Mouse (Mus musculus) liver (tissue): ENCODE measurements around the gene Ppp1r8.

Source experiments
- DNase-seq: peaks from one replicate; pipeline ENCODE4 v3.0.0-alpha.2; 2020; ENCODE audit warnings: mixed read lengths

The Ppp1r8 gene

DNA sequence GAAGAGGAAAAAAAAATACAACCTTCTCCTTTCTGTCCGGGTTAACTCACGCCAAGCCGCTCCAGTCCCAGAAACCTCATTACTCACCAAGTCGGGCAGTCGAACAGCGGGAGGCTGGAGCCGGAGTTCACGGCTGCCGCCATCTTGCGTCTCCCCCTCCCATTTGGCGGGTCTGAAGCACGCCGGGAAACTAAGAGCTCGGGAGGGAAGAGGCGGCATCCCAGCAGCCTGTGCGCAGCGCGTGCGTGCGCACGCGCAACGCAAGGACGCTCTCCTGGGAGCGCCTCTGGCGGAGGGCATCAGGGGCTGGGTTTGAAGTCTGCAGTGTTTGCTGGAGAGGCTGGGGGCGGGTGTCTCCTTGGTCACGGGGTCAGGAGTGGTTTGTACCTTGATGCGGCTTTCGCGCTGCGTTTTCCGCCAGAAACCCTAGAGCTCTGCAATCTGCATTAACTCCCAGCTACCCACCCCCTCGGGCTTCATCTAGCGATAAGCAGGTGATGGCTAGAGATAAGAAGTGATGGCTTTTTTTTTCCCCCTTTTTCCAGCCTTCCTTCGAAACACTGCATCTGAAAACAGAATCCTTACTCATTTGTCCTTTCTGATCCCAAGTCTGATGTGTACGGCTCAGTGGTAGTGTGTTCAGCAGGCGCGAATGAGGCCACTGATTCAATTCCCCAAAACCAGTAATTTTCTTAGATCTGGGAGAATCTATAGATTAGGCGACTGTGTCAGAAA is at the start of gene Ppp1r8:
TSS of gene Ppp1r8 (minus strand) at position 200 of the 735 bp plus-strand sequence.
- peak; percentile 90 for DNase-seq

- no peak for DNase-seq
Observed at GRCm38 (mm10) chr4:132884844-132885374, 41.9 kb upstream of the Ppp1r8 start.

- peak; percentile 92 for DNase-seq
Observed at GRCm38 (mm10) chr4:132884064-132884843, 41.3 kb upstream of the Ppp1r8 start, which contains the start of gene Stx12. Gene Stx12, minus strand, starts transcription at chr4:132884509.

- no peak for DNase-seq
Observed at GRCm38 (mm10) chr4:132883561-132884063, 40.6 kb upstream of the Ppp1r8 start.

- DNase-seq: no peak
Observed at GRCm38 (mm10) chr4:132874363-132875097, 31.6 kb upstream of the Ppp1r8 start.

DNA sequence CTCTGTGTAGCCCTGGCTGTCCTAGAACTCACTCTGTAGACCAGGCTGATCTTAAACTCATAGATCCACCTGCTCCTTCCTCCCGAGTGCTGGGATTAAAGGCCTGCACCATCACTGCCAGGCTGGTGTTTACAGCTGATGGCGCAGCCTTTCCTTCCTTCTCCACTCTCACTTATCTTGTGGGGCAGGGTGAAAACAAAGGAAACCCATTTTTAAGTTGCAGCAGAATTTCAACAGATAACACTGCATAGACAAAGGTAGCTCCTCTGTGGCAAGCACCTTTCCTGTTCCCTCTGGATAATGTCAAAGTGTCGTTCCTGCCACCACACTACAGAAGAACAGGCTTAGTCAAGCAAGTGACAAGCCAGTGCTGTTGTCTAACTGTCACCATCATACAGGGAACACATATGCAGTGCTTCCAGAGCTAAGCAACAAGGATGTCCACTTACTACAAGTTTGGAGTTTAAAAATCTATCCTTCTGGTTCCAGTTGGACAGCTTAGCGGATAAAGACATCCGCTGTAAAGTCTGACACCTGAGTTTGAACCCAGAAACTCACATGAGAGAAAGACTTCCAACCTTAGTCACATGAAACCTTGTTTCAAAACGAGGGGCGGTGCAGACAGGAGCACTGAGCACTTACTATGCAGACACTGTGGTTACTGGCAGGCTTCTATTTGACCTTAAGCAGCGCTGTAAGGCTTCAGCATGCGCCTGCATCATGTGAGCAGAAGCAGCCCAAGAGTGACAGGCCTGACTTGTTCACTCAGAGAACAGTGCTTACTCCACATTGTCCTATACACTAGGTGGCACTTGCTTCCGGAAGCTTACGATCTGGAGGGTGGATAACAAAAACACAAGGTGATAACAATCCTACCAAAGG is 30.8 kb upstream of the Ppp1r8 start:
- DNase-seq: no peak

- DNase-seq: no peak
Observed at GRCm38 (mm10) chr4:132871116-132871515, 28.1 kb upstream of the Ppp1r8 start.

DNA sequence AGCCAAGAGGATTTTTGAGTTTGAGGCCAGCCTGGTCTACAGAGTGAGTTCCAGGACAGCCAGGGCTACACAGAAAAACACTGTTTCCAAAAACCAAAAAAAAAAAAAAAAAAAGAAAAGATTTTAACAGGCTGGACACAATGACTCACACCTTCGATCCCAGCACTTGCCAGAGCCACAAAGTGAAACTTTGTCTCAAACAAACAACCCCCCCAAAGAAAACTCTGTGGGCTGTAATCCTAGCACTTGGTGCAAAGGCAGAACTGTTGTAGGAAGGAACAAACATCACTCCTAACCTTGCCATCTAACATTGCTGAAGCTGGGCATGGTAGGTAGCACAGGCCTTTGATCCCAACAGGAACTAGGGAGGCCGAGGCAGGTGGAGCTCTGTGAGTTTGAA is 21.9 kb upstream of the Ppp1r8 start:
- DNase-seq: no peak

DNA sequence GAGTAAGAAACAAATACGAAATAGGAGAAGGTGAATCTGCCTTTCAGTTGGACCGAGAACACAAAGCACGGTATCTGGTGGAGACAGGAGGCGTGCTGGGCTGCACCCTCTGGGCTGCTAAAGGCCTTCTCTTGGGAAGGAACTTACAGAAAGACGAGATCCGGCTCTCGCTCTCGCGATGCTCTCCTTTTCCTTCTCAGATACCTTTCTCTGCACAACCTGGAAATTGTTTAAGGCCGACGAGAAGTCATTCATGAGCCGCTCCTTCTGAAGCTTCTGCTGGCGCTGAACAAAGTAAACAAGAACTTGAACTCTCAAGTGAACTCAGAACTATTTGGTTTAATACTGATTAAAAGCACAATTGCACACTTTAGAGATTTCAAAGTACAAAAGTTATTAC is 20.0 kb upstream of the Ppp1r8 start:
- DNase-seq: no peak

GRCm38 (mm10) chr4:132860880-132861279 is 17.9 kb upstream of the Ppp1r8 start:
- no peak for DNase-seq

DNA sequence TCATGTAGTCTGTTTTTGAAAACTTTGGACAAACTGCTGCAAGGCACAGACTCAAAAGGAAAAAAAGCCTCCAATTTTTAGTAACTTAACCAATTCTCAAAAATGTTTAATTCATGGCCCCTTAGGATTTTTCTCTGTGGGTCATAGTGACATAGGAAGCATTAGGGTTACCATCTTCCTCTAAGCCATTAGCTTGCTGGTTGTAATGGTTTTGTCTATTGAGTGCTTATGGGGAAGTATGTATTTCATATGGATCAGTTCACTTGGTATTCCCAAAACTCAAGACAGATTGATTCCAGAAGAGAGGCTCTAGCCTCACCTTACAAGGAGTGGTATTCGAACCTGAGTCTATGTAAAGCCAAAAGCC is 719 bp upstream of the Ppp1r8 start:
- no peak for DNase-seq

- DNase-seq: peak; percentile 51
Observed at GRCm38 (mm10) chr4:132842281-132842906, 575 bp downstream of the Ppp1r8 start.

DNA sequence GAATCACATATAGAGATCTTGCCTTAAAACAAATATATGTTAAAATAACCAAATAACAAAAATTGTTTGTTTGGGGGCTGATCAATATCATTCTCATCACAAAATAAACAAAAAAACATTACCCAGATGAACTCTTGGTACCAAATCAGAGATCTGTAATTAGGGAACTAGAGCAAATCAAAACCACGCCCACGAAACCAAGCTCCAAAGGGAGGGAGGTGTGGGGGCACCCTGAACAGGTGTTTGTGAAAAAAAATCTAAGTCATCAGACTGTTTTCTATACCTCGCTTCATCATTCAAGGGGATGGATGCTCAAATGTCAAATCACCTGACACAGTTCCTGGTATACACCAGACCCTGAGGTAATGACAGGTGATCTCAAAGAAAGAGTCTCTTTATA is 1.5 kb downstream of the Ppp1r8 start:
- no peak for DNase-seq

GRCm38 (mm10) chr4:132823614-132824366 is 19.2 kb downstream of the Ppp1r8 start:
- peak; percentile 86 for DNase-seq

DNA sequence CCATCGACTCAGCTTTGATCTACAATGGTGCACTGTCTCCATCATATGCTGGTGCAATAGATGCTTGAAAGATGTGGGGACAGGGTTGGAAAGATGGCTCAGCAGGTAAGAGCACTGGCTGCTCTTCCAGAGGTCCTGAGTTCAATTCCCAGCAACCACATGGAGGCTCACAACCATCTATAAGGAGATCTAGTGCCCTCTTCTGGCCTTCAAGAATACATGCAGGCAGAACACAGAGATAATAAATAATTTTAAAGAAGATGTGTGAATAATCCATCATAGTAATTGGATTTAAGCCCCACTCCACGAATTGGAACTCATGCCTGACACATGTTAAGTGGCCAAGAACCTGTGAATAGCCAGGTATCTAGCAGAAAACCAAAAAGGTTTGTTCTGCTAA is 24.5 kb downstream of the Ppp1r8 start:
- no peak for DNase-seq

GRCm38 (mm10) chr4:132816855-132817254 is 26.1 kb downstream of the Ppp1r8 start:
- DNase-seq: no peak

GRCm38 (mm10) chr4:132816404-132816803 is 26.6 kb downstream of the Ppp1r8 start:
- DNase-seq: no peak

- peak; percentile 19 for DNase-seq
Observed at GRCm38 (mm10) chr4:132809621-132810020, 33.3 kb downstream of the Ppp1r8 start.

GRCm38 (mm10) chr4:132807771-132808641 is 35.0 kb downstream of the Ppp1r8 start:
- DNase-seq: peak; percentile 29
